Mouse (Mus musculus) intestine, embryonic 15.5 days (tissue): ENCODE measurements around the gene Tnr. TPM values are rescaled to one million over a fixed set of nuclear protein-coding genes. Genes with fewer than 3 reads are reported as not detected.

Experiments
- ATAC-seq: fragments of 200-750 bp; cut with Nextera tagmentation; 2 replicates; pipeline ENCODE4 v1.8.0; 2017; ENCODE audit warnings: moderate TSS enrichment, moderate library complexity
- H3K27ac ChIP-seq: fragments of 300-500 bp; sonication (generic); 2 replicates; pipeline ENCODE4 v1.5.1; 2015; ENCODE audit warnings: mild to moderate bottlenecking, inconsistent platforms
- H3K27me3 ChIP-seq: fragments of 300-500 bp; sonication (generic); replicated peaks from 2 replicates; pipeline ENCODE4 v1.6.1; 2015; ENCODE audit warnings: inconsistent platforms
- H3K36me3 ChIP-seq: fragments of 300-500 bp; sonication (generic); 2 replicates; pipeline ENCODE4 v1.6.1; 2015; ENCODE audit warnings: inconsistent platforms
- H3K4me1 ChIP-seq: fragments of 300-500 bp; sonication (generic); replicated peaks from 2 replicates; pipeline ENCODE4 v1.6.1; 2015; ENCODE audit warnings: inconsistent platforms
- H3K4me2 ChIP-seq: fragments of 300-500 bp; sonication (generic); replicated peaks from 2 replicates; pipeline ENCODE4 v1.6.1; 2015; ENCODE audit warnings: mild to moderate bottlenecking, inconsistent platforms
- H3K4me3 ChIP-seq: fragments of 300-500 bp; sonication (generic); replicated peaks from 2 replicates; pipeline ENCODE4 v1.5.1; 2015; ENCODE audit warnings: inconsistent platforms
- H3K9ac ChIP-seq: fragments of 300-500 bp; sonication (generic); 2 replicates; pipeline ENCODE4 v1.6.1; 2015; ENCODE audit warnings: inconsistent platforms
- H3K9me3 ChIP-seq: fragments of 300-500 bp; sonication (generic); 2 replicates; pipeline ENCODE4 v1.6.1; 2016; ENCODE audit warnings: inconsistent platforms
- WGBS: fragments of 180-500 bp; shearing (Covaris S2); methylation state at CpG from one replicate; pipeline ENCODE4 v1.1.7; 2015; 5-methylcytosine and 5-hydroxymethylcytosine counted together
- polyA plus RNA-seq: library from polyadenylated mRNA; unstranded; fragments of >200 nt; fragmentation: Nextera tagmentation; extraction: Ambion mirVana; gene quantifications from 2 replicates; pipeline ENCODE4 v1.2.1, GENCODE M21; 2015

Gene Tnr
- polyA plus RNA-seq, 1 experiment from 2014 or later, result 0.43 TPM

GRCm38 (mm10) chr1:159614062-159614601 is 90.6 kb downstream of the Tnr start:
- no peak overlapping the region for H3K4me2 ChIP-seq
- H3K27me3 ChIP-seq, result no peaks in the 10 kb centered on the region
- H3K4me1 ChIP-seq, result no peaks in the 10 kb centered on the region
- H3K9me3 ChIP-seq, result no peaks in the 10 kb centered on the region
- no peaks in the 10 kb centered on the region for H3K36me3 ChIP-seq
- ATAC-seq, result no peak
- 78% methylated on average over 6 of the region's 6 CpGs for whole genome bisulfite sequencing
- no peak overlapping the region for H3K27ac ChIP-seq
- H3K4me3 ChIP-seq, result no peak overlapping the region
- no peak overlapping the region for H3K9ac ChIP-seq

- H3K27me3 ChIP-seq, result no peaks in the 10 kb centered on the region
- ATAC-seq, result no peak
- H3K4me3 ChIP-seq, result no peak overlapping the region
- no peaks in the 10 kb centered on the region for H3K36me3 ChIP-seq
- no peak overlapping the region for H3K9ac ChIP-seq
- no peak overlapping the region for H3K27ac ChIP-seq
- H3K4me1 ChIP-seq, result no peaks in the 10 kb centered on the region
- H3K9me3 ChIP-seq, result no peaks in the 10 kb centered on the region
- WGBS, result 63% methylated on average over 16 of the region's 16 CpGs
- no peak overlapping the region for H3K4me2 ChIP-seq
Observed at GRCm38 (mm10) chr1:159614644-159615431, 91.3 kb downstream of the Tnr start.

GRCm38 (mm10) chr1:159615686-159616085 is 92.1 kb downstream of the Tnr start:
- 70% methylated on average over 4 of the region's 4 CpGs for WGBS
- Histone ChIP-seq H3K9me3 (no peaks in the 10 kb centered on the region), H3K36me3 (no peaks in the 10 kb centered on the region), H3K4me3 (no peak overlapping the region), H3K9ac (no peak overlapping the region), H3K4me1 (no peaks in the 10 kb centered on the region), H3K27me3 (no peaks in the 10 kb centered on the region), H3K4me2 (no peak overlapping the region), H3K27ac (no peak overlapping the region)
- ATAC-seq, result no peak

- H3K27me3 ChIP-seq, result no peaks in the 10 kb centered on the region
- no peaks in the 10 kb centered on the region for H3K36me3 ChIP-seq
- WGBS, result 78% methylated on average over 2 of the region's 2 CpGs
- H3K9ac ChIP-seq, result no peak overlapping the region
- no peak overlapping the region for H3K4me3 ChIP-seq
- H3K4me1 ChIP-seq, result no peaks in the 10 kb centered on the region
- H3K27ac ChIP-seq, result no peak overlapping the region
- no peaks in the 10 kb centered on the region for H3K9me3 ChIP-seq
- H3K4me2 ChIP-seq, result no peak overlapping the region
- ATAC-seq, result no peak
Observed at GRCm38 (mm10) chr1:159619205-159619604, 95.6 kb downstream of the Tnr start.

- no peaks in the 10 kb centered on the region for H3K9me3 ChIP-seq
- H3K4me2 ChIP-seq, result no peak overlapping the region
- ATAC-seq, result no peak
- no peaks in the 10 kb centered on the region for H3K36me3 ChIP-seq
- H3K4me3 ChIP-seq, result no peak overlapping the region
- WGBS, result 56% methylated on average over 1 of the region's 1 CpGs
- H3K27ac ChIP-seq, result no peak overlapping the region
- H3K9ac ChIP-seq, result no peak overlapping the region
- no peaks in the 10 kb centered on the region for H3K27me3 ChIP-seq
- H3K4me1 ChIP-seq, result no peaks in the 10 kb centered on the region
Observed at GRCm38 (mm10) chr1:159621321-159621720, 97.8 kb downstream of the Tnr start.

GRCm38 (mm10) chr1:159629119-159629518 is 105.5 kb downstream of the Tnr start:
- no peak overlapping the region for H3K27ac ChIP-seq
- no peak overlapping the region for H3K9ac ChIP-seq
- 85% methylated on average over 3 of the region's 3 CpGs for WGBS
- no peaks in the 10 kb centered on the region for H3K4me1 ChIP-seq
- no peaks in the 10 kb centered on the region for H3K27me3 ChIP-seq
- no peaks in the 10 kb centered on the region for H3K9me3 ChIP-seq
- no peak overlapping the region for H3K4me2 ChIP-seq
- ATAC-seq, result no peak
- no peak overlapping the region for H3K4me3 ChIP-seq
- no peaks in the 10 kb centered on the region for H3K36me3 ChIP-seq

GRCm38 (mm10) chr1:159629822-159630589 is 106.4 kb downstream of the Tnr start:
- no peaks in the 10 kb centered on the region for H3K36me3 ChIP-seq
- H3K27ac ChIP-seq, result no peak overlapping the region
- WGBS, result 70% methylated on average over 5 of the region's 5 CpGs
- H3K9me3 ChIP-seq, result no peaks in the 10 kb centered on the region
- no peaks in the 10 kb centered on the region for H3K27me3 ChIP-seq
- no peak overlapping the region for H3K4me3 ChIP-seq
- no peak for ATAC-seq
- H3K4me2 ChIP-seq, result no peak overlapping the region
- H3K9ac ChIP-seq, result no peak overlapping the region
- no peaks in the 10 kb centered on the region for H3K4me1 ChIP-seq

- H3K4me3 ChIP-seq, result no peak overlapping the region
- H3K4me2 ChIP-seq, result no peak overlapping the region
- no peak overlapping the region for H3K9ac ChIP-seq
- no peak overlapping the region for H3K27ac ChIP-seq
- H3K27me3 ChIP-seq, result no peaks in the 10 kb centered on the region
- ATAC-seq, result no peak
- no peaks in the 10 kb centered on the region for H3K36me3 ChIP-seq
- H3K4me1 ChIP-seq, result no peaks in the 10 kb centered on the region
- no peaks in the 10 kb centered on the region for H3K9me3 ChIP-seq
- WGBS, result 62% methylated on average over 3 of the region's 3 CpGs
Observed at GRCm38 (mm10) chr1:159632558-159632957, 109.0 kb downstream of the Tnr start.

- Histone ChIP-seq H3K4me1 (no peaks in the 10 kb centered on the region), H3K27ac (no peak overlapping the region), H3K9ac (no peak overlapping the region), H3K9me3 (no peaks in the 10 kb centered on the region), H3K4me3 (no peak overlapping the region), H3K4me2 (no peak overlapping the region), H3K36me3 (no peaks in the 10 kb centered on the region), H3K27me3 (no peaks in the 10 kb centered on the region)
- ATAC-seq, result no peak
- WGBS, result 92% methylated on average over 4 of the region's 4 CpGs
Observed at GRCm38 (mm10) chr1:159639408-159639807, 115.8 kb downstream of the Tnr start.

GRCm38 (mm10) chr1:159645719-159646118 is 122.2 kb downstream of the Tnr start:
- Histone ChIP-seq H3K4me2 (no peak overlapping the region), H3K4me3 (no peak overlapping the region), H3K9ac (no peak overlapping the region), H3K27me3 (no peaks in the 10 kb centered on the region), H3K27ac (no peak overlapping the region), H3K4me1 (no peaks in the 10 kb centered on the region), H3K9me3 (no peaks in the 10 kb centered on the region), H3K36me3 (no peaks in the 10 kb centered on the region)
- WGBS, result 86% methylated on average over 4 of the region's 4 CpGs
- ATAC-seq, result no peak

GRCm38 (mm10) chr1:159650486-159650885 is 126.9 kb downstream of the Tnr start:
- Histone ChIP-seq H3K9ac (no peak overlapping the region), H3K4me2 (no peak overlapping the region), H3K4me3 (no peak overlapping the region), H3K27me3 (no peaks in the 10 kb centered on the region), H3K36me3 (no peaks in the 10 kb centered on the region), H3K9me3 (no peaks in the 10 kb centered on the region), H3K4me1 (no peaks in the 10 kb centered on the region), H3K27ac (no peak overlapping the region)
- ATAC-seq, result no peak
- WGBS, result 27% methylated on average over 4 of the region's 4 CpGs

- no peak overlapping the region for H3K27ac ChIP-seq
- H3K9ac ChIP-seq, result no peak overlapping the region
- H3K27me3 ChIP-seq, result no peaks in the 10 kb centered on the region
- H3K9me3 ChIP-seq, result no peaks in the 10 kb centered on the region
- no peak overlapping the region for H3K4me3 ChIP-seq
- H3K36me3 ChIP-seq, result no peaks in the 10 kb centered on the region
- H3K4me1 ChIP-seq, result no peaks in the 10 kb centered on the region
- ATAC-seq, result no peak
- 72% methylated on average over 3 of the region's 3 CpGs for WGBS
- H3K4me2 ChIP-seq, result no peak overlapping the region
Observed at GRCm38 (mm10) chr1:159655241-159655640, 131.7 kb downstream of the Tnr start.
